Mouse (Mus musculus) limb, embryonic 14.5 days (tissue): ENCODE data around the gene Ccdc33. TPM values are rescaled to one million over a fixed set of nuclear protein-coding genes. Genes with fewer than 3 reads are reported as not detected.
A peak's percentile ranks its signal among the peaks of the same experiment; 100 is the strongest.

Source experiments
- ATAC-seq: fragments of 200-750 bp; cut with Nextera tagmentation; 2 replicates; pipeline ENCODE4 v1.8.0; 2017; ENCODE audit warnings: low read depth, moderate number of reproducible peaks, moderate TSS enrichment; ENCODE audit not compliant: low FRiP score
- DNase-seq: peaks from one replicate; pipeline ENCODE4 v3.0.0-alpha.2; 2015; ENCODE audit warnings: low spot score
- H3K27ac ChIP-seq: fragments of 300-500 bp; sonication (generic); replicated peaks from 2 replicates; pipeline ENCODE4 v1.5.1; 2014; ENCODE audit warnings: low read depth, mild to moderate bottlenecking, low read length, moderate library complexity, mixed read lengths
- H3K27me3 ChIP-seq: fragments of 300-500 bp; sonication (generic); 2 replicates; pipeline ENCODE4 v1.6.1; 2014; ENCODE audit warnings: low read length, mixed read lengths; ENCODE audit not compliant: control insufficient read depth, insufficient read depth
- H3K36me3 ChIP-seq: fragments of 300-500 bp; sonication (generic); 2 replicates; pipeline ENCODE4 v1.6.1; 2014; ENCODE audit warnings: mild to moderate bottlenecking, low read length, moderate library complexity, mixed read lengths; ENCODE audit not compliant: control insufficient read depth, insufficient read depth
- H3K4me1 ChIP-seq: fragments of 300-500 bp; sonication (generic); 2 replicates; pipeline ENCODE4 v1.6.1; 2014; ENCODE audit warnings: antibody characterized with exemption, low read length, mixed read lengths; ENCODE audit not compliant: control insufficient read depth, insufficient read depth
- H3K4me2 ChIP-seq: fragments of 300-500 bp; sonication (generic); replicated peaks from 2 replicates; pipeline ENCODE4 v1.6.1; 2014; ENCODE audit warnings: low read depth, mild to moderate bottlenecking, low read length, moderate library complexity; ENCODE audit not compliant: severe bottlenecking
- H3K4me3 ChIP-seq: fragments of 300-500 bp; sonication (generic); replicated peaks from 2 replicates; pipeline ENCODE4 v1.5.1; 2014; ENCODE audit warnings: low read length
- H3K9ac ChIP-seq: fragments of 300-500 bp; sonication (generic); 2 replicates; pipeline ENCODE4 v1.6.1; 2014; ENCODE audit warnings: mild to moderate bottlenecking, low read depth, low read length, moderate library complexity; ENCODE audit not compliant: severe bottlenecking
- H3K9me3 ChIP-seq: fragments of 300-500 bp; sonication (generic); 2 replicates; pipeline ENCODE4 v1.6.1; 2016; ENCODE audit warnings: low read length; ENCODE audit not compliant: control insufficient read depth
- POLR2A ChIP-seq: fragments of 200-500 bp; IDR thresholded peaks from 2 replicates; pipeline ENCODE4 v1.8.0; 2012; ENCODE audit warnings: inconsistent platforms, mild to moderate bottlenecking, moderate library complexity, borderline replicate concordance; ENCODE audit not compliant: insufficient read depth, insufficient read length; ENCODE audit errors: extremely low read depth
- WGBS: fragments of 180-500 bp; shearing (Covaris S2); extraction: QIAGEN DNeasy Blood & Tissue Kit; methylation state at CpG from one replicate; pipeline ENCODE4 v1.1.7; 2014; 5-methylcytosine and 5-hydroxymethylcytosine counted together
- polyA plus RNA-seq, 2 experiments: library from polyadenylated mRNA; depleted of rRNA in 1 of 2; stranded (reverse) in 1 of 2; unstranded in 1 of 2; fragments of >200 nt; fragmentation: Nextera tagmentation in 1 of 2; extraction: Ambion mirVana in 1 of 2; gene quantifications; 2 replicates each; pipeline versions ENCODE4 v1.2.1 to v1.2.3; 2012 to 2014

The Ccdc33 gene
- polyA plus RNA-seq, 2 experiments, result 0.11 TPM; not detected in 1

- 68% methylated on average over 4 of the region's 4 CpGs for WGBS
- no peak for DNase-seq
- no peak overlapping the region for H3K9ac ChIP-seq
These were observed 32.2 kb upstream of the Ccdc33 start for GRCm38 (mm10) chr9:58150733-58151361.

GRCm38 (mm10) chr9:58148806-58149205 is 30.2 kb upstream of the Ccdc33 start:
- Histone ChIP-seq H3K9ac (no peak overlapping the region), H3K4me3 (no peak overlapping the region), H3K4me2 (no peak overlapping the region), H3K27me3 (no peaks in the 10 kb centered on the region), H3K4me1 (peaks cover 19% of the 10 kb centered on the region), H3K27ac (no peak overlapping the region), H3K36me3 (peaks cover 31% of the 10 kb centered on the region), H3K9me3 (no peaks in the 10 kb centered on the region)
- no peak for TF ChIP-seq POLR2A
- WGBS, result 62% methylated on average over 2 of the region's 2 CpGs
- no peak for DNase-seq
- ATAC-seq, result no peak

More at GRCm38 (mm10) chr9:58150733-58151361, 32.2 kb upstream of the Ccdc33 start:
- Histone ChIP-seq H3K27ac (no peak overlapping the region), H3K4me3 (no peak overlapping the region), H3K4me1 (peaks cover 39% of the 10 kb centered on the region), H3K36me3 (peaks cover 49% of the 10 kb centered on the region), H3K9me3 (no peaks in the 10 kb centered on the region), H3K4me2 (no peak overlapping the region), H3K27me3 (no peaks in the 10 kb centered on the region)
- no peak for ATAC-seq
- TF ChIP-seq POLR2A, result no peak

GRCm38 (mm10) chr9:58145417-58145816 is 26.8 kb upstream of the Ccdc33 start:
- Histone ChIP-seq H3K4me3 (no peak overlapping the region), H3K36me3 (peaks cover 9% of the 10 kb centered on the region; the same call in 1 of the 2 replicates), H3K9me3 (no peaks in the 10 kb centered on the region), H3K27ac (no peak overlapping the region), H3K27me3 (no peaks in the 10 kb centered on the region), H3K4me2 (no peak overlapping the region), H3K4me1 (peaks cover 11% of the 10 kb centered on the region), H3K9ac (no peak overlapping the region)
- ATAC-seq (no peak), DNase-seq (no peak)
- 74% methylated on average over 5 of the region's 5 CpGs for WGBS
- no peak for TF ChIP-seq POLR2A

GRCm38 (mm10) chr9:58144664-58145063 is 26.0 kb upstream of the Ccdc33 start:
- WGBS, result 100% methylated on average over 1 of the region's 1 CpGs
- no peak overlapping the region for H3K4me3 ChIP-seq
- DNase-seq (no peak), ATAC-seq (no peak)
- no peak for TF ChIP-seq POLR2A
- no peak overlapping the region for H3K27ac ChIP-seq
- H3K9ac ChIP-seq, result no peak overlapping the region
- no peaks in the 10 kb centered on the region for H3K27me3 ChIP-seq
- H3K9me3 ChIP-seq, result no peaks in the 10 kb centered on the region
- no peak overlapping the region for H3K4me2 ChIP-seq
- peaks cover 19% of the 10 kb centered on the region for H3K4me1 ChIP-seq
- peaks cover 2% of the 10 kb centered on the region; the same call in 1 of the 2 replicates for H3K36me3 ChIP-seq

GRCm38 (mm10) chr9:58143419-58143818 is 24.8 kb upstream of the Ccdc33 start:
- TF ChIP-seq POLR2A, result no peak
- no peaks in the 10 kb centered on the region for H3K27me3 ChIP-seq
- peak; percentile 50; the same call in 1 of the 2 replicates for ATAC-seq
- H3K4me3 ChIP-seq, result no peak overlapping the region
- no peak overlapping the region for H3K27ac ChIP-seq
- no peak overlapping the region for H3K9ac ChIP-seq
- 24% methylated on average over 7 of the region's 7 CpGs for WGBS
- no peaks in the 10 kb centered on the region for H3K9me3 ChIP-seq
- peaks cover 2% of the 10 kb centered on the region; the same call in 1 of the 2 replicates for H3K36me3 ChIP-seq
- DNase-seq, result no peak
- no peak overlapping the region for H3K4me2 ChIP-seq
- peaks cover 20% of the 10 kb centered on the region for H3K4me1 ChIP-seq
